Mouse (Mus musculus): ENCODE results near the gene 1520401A03Rik.

DNA sequence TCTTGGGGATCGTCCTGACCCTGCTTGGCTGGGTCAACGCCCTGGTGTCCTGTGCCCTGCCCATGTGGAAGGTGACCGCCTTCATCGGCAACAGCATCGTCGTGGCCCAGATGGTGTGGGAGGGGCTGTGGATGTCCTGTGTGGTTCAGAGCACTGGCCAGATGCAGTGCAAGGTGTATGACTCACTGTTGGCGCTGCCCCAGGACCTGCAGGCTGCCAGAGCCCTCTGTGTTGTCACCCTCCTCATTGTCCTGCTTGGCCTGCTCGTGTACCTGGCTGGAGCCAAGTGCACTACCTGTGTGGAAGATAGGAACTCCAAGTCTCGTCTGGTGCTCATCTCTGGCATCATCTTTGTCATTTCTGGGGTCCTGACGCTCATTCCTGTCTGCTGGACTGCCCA lies 41.5 kb downstream of the 1520401A03Rik start:
- TF ChIP-seq TCF12 (IDR thresholded peaks at IDR 0.05; ENCODE audit: low read depth, low read length) = no peak
- no peak for TF ChIP-seq EP300 (IDR thresholded peaks at IDR 0.05; ENCODE audit: low read length)
- TF ChIP-seq CTCF (conservative IDR thresholded peaks at IDR 0.05 in 1 of 2, IDR thresholded peaks at IDR 0.05 in 1 of 2; ENCODE audit: low read depth in 2 of 2, low read length in 2 of 2) = no peak
- no peak for TF ChIP-seq ZKSCAN1 (IDR thresholded peaks at IDR 0.05; ENCODE audit: borderline replicate concordance, low read depth, low read length)
- TF ChIP-seq POLR2A (IDR thresholded peaks at IDR 0.05; ENCODE audit: low read depth, low read length) = no peak

Data from CH12.LX (cell line).